Mouse (Mus musculus) midbrain, postnatal 0 days (tissue): ENCODE results near the gene Ern1. TPM values are rescaled to one million over a fixed set of nuclear protein-coding genes. Genes with fewer than 3 reads are reported as not detected.
A peak's percentile ranks its signal among the peaks of the same experiment; 100 is the strongest.
"Not testable (repeated sequence)": the region's sequence is repeated elsewhere in the genome, so short reads cannot be mapped to it uniquely, and the experiment has no call there.

Experiments
- ATAC-seq: fragments of 200-750 bp; cut with Nextera tagmentation; 2 replicates; pipeline ENCODE4 v1.8.0; 2017; ENCODE audit warnings: moderate number of reproducible peaks, mild to moderate bottlenecking, moderate TSS enrichment, moderate library complexity; ENCODE audit not compliant: low FRiP score
- DNase-seq: peaks from one replicate; pipeline ENCODE4 v3.0.0-alpha.2; 2015; ENCODE audit warnings: low spot score
- H3K27ac ChIP-seq: fragments of 300-500 bp; sonication (generic); 2 replicates; pipeline ENCODE4 v1.5.1; 2014; ENCODE audit warnings: low read depth, mild to moderate bottlenecking, low read length, mixed read lengths
- H3K27me3 ChIP-seq: fragments of 300-500 bp; sonication (generic); 2 replicates; pipeline ENCODE4 v1.6.1; 2014; ENCODE audit warnings: low read length, control low read depth, mixed read lengths; ENCODE audit not compliant: insufficient read depth
- H3K36me3 ChIP-seq: fragments of 300-500 bp; sonication (generic); 2 replicates; pipeline ENCODE4 v1.6.1; 2014; ENCODE audit warnings: low read length, control low read depth, mixed read lengths; ENCODE audit not compliant: insufficient read depth
- H3K4me1 ChIP-seq: fragments of 300-500 bp; sonication (generic); 2 replicates; pipeline ENCODE4 v1.6.1; 2014; ENCODE audit warnings: mild to moderate bottlenecking, control low read depth, antibody characterized with exemption, low read length, mixed read lengths; ENCODE audit not compliant: insufficient read depth
- H3K4me2 ChIP-seq: fragments of 300-500 bp; sonication (generic); 2 replicates; pipeline ENCODE4 v1.6.1; 2014; ENCODE audit warnings: low read depth, mild to moderate bottlenecking, low read length, mixed read lengths; ENCODE audit not compliant: poor library complexity, severe bottlenecking
- H3K4me3 ChIP-seq: fragments of 300-500 bp; sonication (generic); 2 replicates; pipeline ENCODE4 v1.5.1; 2014; ENCODE audit warnings: low read depth, mild to moderate bottlenecking, low read length, moderate library complexity
- H3K9ac ChIP-seq: fragments of 300-500 bp; sonication (generic); replicated peaks from 2 replicates; pipeline ENCODE4 v1.6.1; 2014; ENCODE audit warnings: mild to moderate bottlenecking, low read length, moderate library complexity, mixed read lengths; ENCODE audit not compliant: poor library complexity, severe bottlenecking
- H3K9me3 ChIP-seq: fragments of 300-500 bp; sonication (generic); 2 replicates; pipeline ENCODE4 v1.6.1; 2016; ENCODE audit warnings: low read length, control low read depth
- CTCF ChIP-seq: IDR thresholded peaks from 2 replicates; pipeline ENCODE4 v1.5.1; 2016; ENCODE audit warnings: antibody characterized with exemption, mild to moderate bottlenecking
- WGBS: fragments of 180-500 bp; shearing (Covaris S2); extraction: QIAGEN DNeasy Blood & Tissue Kit; methylation state at CpG from one replicate; pipeline ENCODE4 v1.1.7; 2014; 5-methylcytosine and 5-hydroxymethylcytosine counted together
- polyA plus RNA-seq: library from polyadenylated mRNA; unstranded; fragments of >200 nt; fragmentation: Nextera tagmentation; extraction: Ambion mirVana; gene quantifications from 2 replicates; pipeline ENCODE4 v1.2.1, GENCODE M21; 2015
- total RNA-seq: library from RNA; depleted of rRNA; stranded (reverse); fragments of >200 nt; gene quantifications from 2 replicates; pipeline ENCODE4 v1.2.3, GENCODE M21; 2014

Ern1 gene
- total and polyA plus RNA-seq, 2 experiments from 2014 or later = 3.7 to 10.3 TPM

DNA sequence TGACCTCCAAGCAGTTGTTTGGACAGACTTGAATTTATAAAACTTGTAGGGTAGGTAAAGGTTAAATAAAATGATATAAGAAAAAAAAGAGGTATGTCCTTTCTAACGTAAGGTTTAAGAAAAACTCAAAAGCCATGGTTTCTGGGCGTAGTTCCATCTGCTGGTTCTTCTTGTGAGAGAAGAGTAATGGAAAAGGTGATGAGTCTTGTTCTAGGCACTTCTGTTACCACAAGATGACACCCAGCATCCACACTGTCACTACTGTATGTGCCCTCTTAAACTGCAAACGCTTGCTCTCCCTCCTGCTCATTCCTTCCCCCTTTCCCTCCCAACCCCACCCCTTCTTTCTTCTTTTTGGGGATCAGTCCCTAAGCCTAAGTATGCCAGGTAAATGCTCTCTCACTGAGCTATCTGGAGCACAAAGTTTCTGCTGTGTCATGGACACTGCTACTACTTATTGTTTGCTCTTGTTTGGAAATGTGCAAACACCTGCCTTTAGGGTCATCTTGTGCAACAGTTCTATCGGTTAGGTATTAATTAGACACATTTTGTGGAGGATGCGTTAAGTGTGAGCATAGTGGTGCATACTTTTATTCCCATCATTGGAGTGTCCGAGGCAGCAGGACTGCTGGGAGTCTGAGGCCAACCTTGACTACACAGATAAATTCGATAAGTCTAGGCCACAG, 5.5 kb upstream of the Ern1 start:
- no peaks in the 10 kb centered on the region for H3K27me3 ChIP-seq
- no peak overlapping the region for H3K4me2 ChIP-seq
- no peaks in the 10 kb centered on the region for H3K36me3 ChIP-seq
- no peak for DNase-seq
- H3K27ac ChIP-seq = no peak overlapping the region
- no peaks in the 10 kb centered on the region for H3K9me3 ChIP-seq
- WGBS = 85% methylated on average over 7 of the region's 7 CpGs
- ATAC-seq = no peak
- H3K9ac ChIP-seq = no peak overlapping the region
- H3K4me3 ChIP-seq = no peak overlapping the region
- no peak for TF ChIP-seq CTCF
- no peaks in the 10 kb centered on the region for H3K4me1 ChIP-seq

- Histone ChIP-seq H3K4me2 (no peak overlapping the region), H3K9me3 (no peaks in the 10 kb centered on the region), H3K36me3 (no peaks in the 10 kb centered on the region), H3K4me3 (no peak overlapping the region), H3K27ac (no peak overlapping the region), H3K4me1 (no peaks in the 10 kb centered on the region; the same call in 1 of the 2 replicates), H3K9ac (no peak overlapping the region), H3K27me3 (no peaks in the 10 kb centered on the region)
- ATAC-seq (no peak), DNase-seq (peak; percentile 94)
- under 1% methylated on average over 3 of the region's 3 CpGs for WGBS
- TF ChIP-seq CTCF = peak; percentile 86
Observed at GRCm38 (mm10) chr11:106491393-106491792, 3.7 kb upstream of the Ern1 start.

DNA sequence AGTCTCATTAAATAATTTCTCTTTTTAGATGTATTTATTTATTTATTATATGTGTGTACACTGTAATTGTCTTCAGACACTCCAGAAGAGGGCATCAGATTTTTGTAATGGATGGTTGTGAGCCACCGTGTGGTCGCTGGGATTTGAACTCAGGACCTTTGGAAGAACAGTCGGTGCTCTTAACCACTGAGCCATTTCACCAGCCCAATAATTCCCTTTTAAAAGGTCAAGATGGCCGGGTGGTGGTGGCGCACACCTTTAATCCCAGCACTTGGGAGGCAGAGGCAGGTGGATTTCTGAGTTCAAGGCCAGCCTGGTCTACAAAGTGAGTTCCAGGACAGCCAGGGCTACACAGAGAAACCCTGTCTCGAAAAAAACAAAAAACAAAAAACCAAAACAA, 2.9 kb upstream of the Ern1 start:
- not testable (repeated sequence) for H3K9me3 ChIP-seq, H3K4me1 ChIP-seq, H3K36me3 ChIP-seq, H3K27me3 ChIP-seq, DNase-seq, ATAC-seq, H3K4me2 ChIP-seq, H3K9ac ChIP-seq, H3K27ac ChIP-seq, H3K4me3 ChIP-seq
- WGBS = 91% methylated on average over 6 of the region's 6 CpGs

DNA sequence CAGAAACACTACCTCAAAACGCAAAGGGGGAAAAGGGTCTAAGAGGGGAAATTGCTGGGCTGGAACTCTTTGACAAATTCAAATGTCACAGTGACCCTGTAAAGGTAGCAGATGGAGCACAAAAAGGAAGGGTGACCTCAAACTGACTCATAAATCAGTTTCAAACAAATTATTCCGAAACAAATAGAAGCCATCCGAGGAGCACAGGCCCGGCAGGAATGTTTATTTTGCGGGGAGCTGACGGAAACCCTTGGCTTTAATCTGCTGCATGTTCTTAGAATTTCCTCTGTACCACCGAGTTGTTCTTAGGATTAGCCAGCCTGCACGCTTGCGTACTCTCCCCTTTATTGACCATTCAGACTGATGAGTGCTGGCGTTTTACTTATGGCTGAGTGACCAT, 2.4 kb upstream of the Ern1 start:
- H3K4me2 ChIP-seq = no peak overlapping the region
- no peaks in the 10 kb centered on the region for H3K9me3 ChIP-seq
- no peaks in the 10 kb centered on the region; the same call in 1 of the 2 replicates for H3K4me1 ChIP-seq
- ATAC-seq (no peak), DNase-seq (no peak)
- no peak for TF ChIP-seq CTCF
- no peak overlapping the region for H3K4me3 ChIP-seq
- no peaks in the 10 kb centered on the region for H3K27me3 ChIP-seq
- H3K36me3 ChIP-seq = no peaks in the 10 kb centered on the region
- no peak overlapping the region for H3K9ac ChIP-seq
- WGBS = 73% methylated on average over 10 of the region's 10 CpGs
- no peak overlapping the region for H3K27ac ChIP-seq

GRCm38 (mm10) chr11:106489036-106489693, 1.5 kb upstream of the Ern1 start:
- no peaks in the 10 kb centered on the region for H3K27me3 ChIP-seq
- no peak for DNase-seq
- no peaks in the 10 kb centered on the region for H3K36me3 ChIP-seq
- no peak overlapping the region for H3K4me2 ChIP-seq
- H3K4me1 ChIP-seq = no peaks in the 10 kb centered on the region; the same call in 1 of the 2 replicates
- H3K4me3 ChIP-seq = no peak overlapping the region
- H3K9ac ChIP-seq = no peak overlapping the region
- WGBS = 67% methylated on average over 7 of the region's 7 CpGs
- H3K9me3 ChIP-seq = no peaks in the 10 kb centered on the region
- no peak for ATAC-seq
- no peak overlapping the region for H3K27ac ChIP-seq
- no peak for TF ChIP-seq CTCF

DNA sequence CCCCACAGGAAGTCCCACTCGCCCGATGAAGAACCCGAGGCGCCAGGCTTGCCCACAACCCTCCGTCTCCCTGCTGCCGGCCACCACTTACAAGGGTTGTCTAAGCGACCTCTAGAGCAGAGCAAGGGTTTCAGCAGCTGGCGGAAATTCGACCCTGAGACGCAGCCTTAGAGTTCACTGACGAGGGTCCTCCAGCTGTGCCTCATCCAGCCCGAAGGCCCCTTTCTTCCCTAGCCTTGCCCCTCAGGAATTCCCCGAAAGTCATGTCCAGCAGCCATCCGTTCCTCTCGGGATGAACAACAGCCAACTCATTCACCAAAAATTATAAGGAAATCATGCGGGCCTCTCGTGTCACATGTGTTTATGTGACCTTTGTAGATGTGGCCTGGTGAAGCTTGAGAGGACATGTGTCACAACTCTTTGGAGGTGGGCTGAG, 492 bp upstream of the Ern1 start:
- Histone ChIP-seq H3K4me2 (peak overlapping the region; percentile 87), H3K9ac (no peak overlapping the region), H3K9me3 (no peaks in the 10 kb centered on the region), H3K36me3 (no peaks in the 10 kb centered on the region), H3K27ac (no peak overlapping the region), H3K27me3 (no peaks in the 10 kb centered on the region), H3K4me3 (peak overlapping the region; percentile 97), H3K4me1 (no peaks in the 10 kb centered on the region; the same call in 1 of the 2 replicates)
- no peak for DNase-seq
- WGBS = 15% methylated on average over 17 of the region's 17 CpGs
- TF ChIP-seq CTCF = no peak
- ATAC-seq = 0 out of 2 replicates have a peak, but pooled peaks have one; percentile 33
